Mouse (Mus musculus) hindbrain, embryonic 15.5 days (tissue): ENCODE results near the gene Tnk2. TPM values are rescaled to one million over a fixed set of nuclear protein-coding genes. Genes with fewer than 3 reads are reported as not detected.

Source experiments
- ATAC-seq: fragments of 200-750 bp; cut with Nextera tagmentation; 2 replicates; pipeline ENCODE4 v1.8.0; 2017; ENCODE audit warnings: low read depth, moderate number of reproducible peaks, moderate TSS enrichment; ENCODE audit not compliant: low FRiP score
- H3K27ac ChIP-seq: fragments of 300-500 bp; sonication (generic); replicated peaks from 2 replicates; pipeline ENCODE4 v1.5.1; 2015; ENCODE audit warnings: mild to moderate bottlenecking, inconsistent platforms
- H3K27me3 ChIP-seq: fragments of 300-500 bp; sonication (generic); 2 replicates; pipeline ENCODE4 v1.6.1; 2015; ENCODE audit warnings: control low read depth, inconsistent platforms
- H3K36me3 ChIP-seq: fragments of 300-500 bp; sonication (generic); 2 replicates; pipeline ENCODE4 v1.6.1; 2015; ENCODE audit warnings: control low read depth, inconsistent platforms
- H3K4me1 ChIP-seq: fragments of 300-500 bp; sonication (generic); replicated peaks from 2 replicates; pipeline ENCODE4 v1.6.1; 2015; ENCODE audit warnings: control low read depth, inconsistent platforms
- H3K4me2 ChIP-seq: fragments of 300-500 bp; sonication (generic); 2 replicates; pipeline ENCODE4 v1.6.1; 2015; ENCODE audit warnings: moderate library complexity, mild to moderate bottlenecking, inconsistent platforms
- H3K4me3 ChIP-seq: fragments of 300-500 bp; sonication (generic); 2 replicates; pipeline ENCODE4 v1.5.1; 2015; ENCODE audit warnings: mild to moderate bottlenecking, inconsistent platforms
- H3K9ac ChIP-seq: fragments of 300-500 bp; sonication (generic); 2 replicates; pipeline ENCODE4 v1.6.1; 2015; ENCODE audit warnings: inconsistent platforms
- H3K9me3 ChIP-seq: fragments of 300-500 bp; sonication (generic); 2 replicates; pipeline ENCODE4 v1.6.1; 2016; ENCODE audit warnings: control low read depth, inconsistent platforms
- WGBS: fragments of 180-500 bp; shearing (Covaris S2); methylation state at CpG from one replicate; pipeline ENCODE4 v1.1.7; 2015; 5-methylcytosine and 5-hydroxymethylcytosine counted together
- polyA plus RNA-seq: library from polyadenylated mRNA; unstranded; fragments of >200 nt; fragmentation: Nextera tagmentation; extraction: Ambion mirVana; gene quantifications from 2 replicates; pipeline ENCODE4 v1.2.1, GENCODE M21; 2015

Tnk2 gene
- 19.3 and 25.9 TPM in 2 replicates for polyA plus RNA-seq

DNA sequence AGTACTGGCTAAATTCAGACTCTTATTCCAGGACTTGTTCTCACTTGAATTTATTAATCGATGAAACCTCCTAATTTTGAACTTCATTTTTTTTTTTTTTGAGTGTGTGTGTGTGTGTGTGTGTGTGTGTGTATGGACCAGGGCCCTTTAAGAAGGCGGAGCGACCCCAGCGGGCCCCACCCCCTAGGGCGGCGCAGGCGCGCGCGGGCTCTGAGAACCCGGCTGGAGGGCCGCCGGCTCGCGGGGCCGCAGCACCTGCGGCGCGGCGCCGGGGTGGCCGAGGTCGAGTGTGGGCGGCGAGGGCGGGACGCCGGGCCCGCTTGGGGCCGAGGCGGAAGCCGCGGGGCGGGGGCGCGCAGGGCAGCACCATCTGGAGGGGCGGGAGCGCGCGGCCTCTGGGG lies at the start of gene Tnk2:
Tnk2 (plus strand) TSS at position 214 of the 401 bp plus-strand sequence.
- H3K9me3 ChIP-seq: no peaks in the 10 kb centered on the region
- under 1% methylated on average over 26 of the region's 40 CpGs for WGBS
- H3K27ac ChIP-seq: peak within 1 kb of the TSS; percentile 90
- peaks cover 32% of the 10 kb centered on the region for H3K4me1 ChIP-seq
- H3K27me3 ChIP-seq: no peaks in the 10 kb centered on the region
- H3K9ac ChIP-seq: peak within 1 kb of the TSS; percentile 93
- peak within 1 kb of the TSS; percentile 92 for H3K4me2 ChIP-seq
- H3K36me3 ChIP-seq: no peaks in the 10 kb centered on the region
- peak within 1 kb of the TSS; percentile 92 for H3K4me3 ChIP-seq
- ATAC-seq: peak; percentile 88

DNA sequence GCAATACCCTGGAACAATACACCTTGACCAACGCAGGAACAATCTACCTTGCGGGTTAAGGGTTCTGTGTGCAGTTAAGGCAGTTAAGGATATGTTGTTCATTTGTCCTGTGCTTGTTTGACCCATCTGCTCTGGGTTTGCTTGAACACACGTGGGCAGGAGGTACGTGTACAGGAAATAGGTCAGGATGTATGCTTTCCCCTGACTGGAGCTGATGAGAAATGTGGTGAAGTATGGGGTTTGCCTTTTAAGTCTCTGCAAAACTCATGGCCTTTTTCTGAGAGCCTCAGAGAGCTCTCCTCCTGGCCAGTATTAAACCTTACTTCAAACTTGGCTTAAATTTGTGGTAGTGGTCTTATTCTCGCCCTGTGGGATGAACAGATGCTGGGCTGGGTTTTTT lies 49.8 kb upstream of the Tnk2 start:
- H3K4me1 ChIP-seq: no peaks in the 10 kb centered on the region
- 80% methylated on average over 5 of the region's 5 CpGs for WGBS
- H3K27me3 ChIP-seq: no peaks in the 10 kb centered on the region
- no peak overlapping the region for H3K4me3 ChIP-seq
- no peaks in the 10 kb centered on the region for H3K9me3 ChIP-seq
- H3K36me3 ChIP-seq: no peaks in the 10 kb centered on the region
- ATAC-seq: no peak
- H3K9ac ChIP-seq: no peak overlapping the region
- no peak overlapping the region for H3K4me2 ChIP-seq
- H3K27ac ChIP-seq: no peak overlapping the region

DNA sequence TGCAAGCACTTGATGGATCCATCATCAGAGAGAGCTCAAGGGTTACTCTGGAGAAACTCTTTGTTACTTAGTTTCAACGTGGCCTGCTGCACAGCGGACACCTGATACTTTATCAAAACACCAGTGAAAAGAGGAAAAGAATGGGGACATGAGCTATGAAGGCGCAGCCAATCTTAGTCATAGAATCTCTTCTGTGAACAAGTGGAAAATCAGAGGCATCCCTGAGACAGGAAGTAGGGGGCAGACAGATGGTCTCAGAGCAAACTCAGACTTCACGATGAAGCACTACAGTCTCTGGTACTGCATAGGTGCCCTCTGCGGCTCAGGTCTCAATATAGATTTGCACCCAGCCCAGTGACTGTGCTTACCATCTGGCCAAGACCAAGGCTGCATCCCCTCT lies 49.0 kb upstream of the Tnk2 start:
- WGBS: 84% methylated on average over 5 of the region's 5 CpGs
- Histone ChIP-seq H3K4me2 (no peak overlapping the region), H3K4me1 (no peaks in the 10 kb centered on the region), H3K9me3 (no peaks in the 10 kb centered on the region), H3K9ac (no peak overlapping the region), H3K27me3 (no peaks in the 10 kb centered on the region), H3K4me3 (no peak overlapping the region), H3K27ac (no peak overlapping the region), H3K36me3 (no peaks in the 10 kb centered on the region)
- no peak for ATAC-seq

DNA sequence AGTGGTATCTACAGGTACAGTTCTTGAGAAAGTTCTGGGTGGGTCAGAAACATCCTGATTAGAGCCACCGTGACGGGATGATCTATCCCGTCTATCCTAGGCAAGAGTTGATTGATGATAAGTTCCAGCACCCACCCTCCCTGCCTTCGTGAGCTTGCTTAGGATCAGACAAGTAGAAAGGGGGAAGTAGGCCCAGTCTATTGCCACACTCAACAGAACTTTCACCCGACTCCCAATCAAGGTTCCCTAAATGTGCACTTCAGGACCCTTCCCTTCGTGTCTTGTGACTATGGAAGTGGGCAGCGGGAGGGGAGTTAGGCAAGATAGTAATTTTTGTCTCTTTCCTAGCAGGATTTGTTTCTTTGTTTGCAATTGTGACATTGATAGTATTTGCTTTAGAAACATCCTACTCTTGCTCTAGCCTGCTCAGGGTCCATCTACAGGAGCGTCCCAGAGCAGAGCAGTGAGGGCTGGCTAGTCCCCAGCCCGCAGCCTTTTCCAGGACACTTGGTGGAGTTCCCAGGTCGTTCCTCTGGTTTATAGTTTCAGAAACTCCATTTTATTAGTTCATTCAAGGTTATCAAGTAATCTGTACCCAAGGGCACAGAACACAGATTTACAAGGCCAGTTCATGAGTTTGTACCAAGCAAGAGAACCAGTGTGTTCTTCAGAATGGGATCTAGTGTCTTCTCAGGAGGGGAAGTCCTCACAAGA lies 48.4 kb upstream of the Tnk2 start:
- no peaks in the 10 kb centered on the region for H3K9me3 ChIP-seq
- H3K27ac ChIP-seq: no peak overlapping the region
- no peak for ATAC-seq
- no peaks in the 10 kb centered on the region for H3K4me1 ChIP-seq
- H3K4me3 ChIP-seq: no peak overlapping the region
- H3K36me3 ChIP-seq: no peaks in the 10 kb centered on the region
- no peak overlapping the region for H3K4me2 ChIP-seq
- no peaks in the 10 kb centered on the region for H3K27me3 ChIP-seq
- WGBS: 86% methylated on average over 10 of the region's 10 CpGs
- H3K9ac ChIP-seq: no peak overlapping the region

DNA sequence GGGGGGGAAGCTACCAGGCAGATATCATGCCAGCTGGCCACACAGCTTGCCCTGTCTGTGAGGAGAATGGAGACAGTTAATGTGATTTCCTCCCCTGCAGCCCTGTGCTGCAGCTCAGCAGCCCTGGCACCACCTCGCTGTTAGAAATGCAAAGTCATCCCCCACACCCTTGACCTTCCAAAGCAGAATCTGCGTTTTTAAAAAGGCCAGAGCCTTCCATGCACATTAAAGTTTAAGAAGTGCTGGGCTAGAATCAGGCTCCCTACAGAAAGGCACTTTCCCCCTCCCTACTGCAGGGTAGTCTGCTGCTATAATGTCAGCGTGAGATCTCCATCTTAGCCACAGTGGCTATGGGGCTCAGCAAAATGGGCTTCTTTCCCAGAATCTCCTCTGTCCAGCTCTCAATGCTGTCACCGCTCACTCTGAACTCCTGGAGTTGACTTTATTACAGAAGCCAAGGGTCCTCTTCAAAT lies 45.7 kb upstream of the Tnk2 start:
- H3K27ac ChIP-seq: peak overlapping the region; percentile 58
- 22% methylated on average over 4 of the region's 4 CpGs for WGBS
- H3K36me3 ChIP-seq: no peaks in the 10 kb centered on the region
- H3K9me3 ChIP-seq: no peaks in the 10 kb centered on the region
- H3K27me3 ChIP-seq: no peaks in the 10 kb centered on the region
- H3K4me3 ChIP-seq: no peak overlapping the region
- no peak overlapping the region for H3K9ac ChIP-seq
- no peaks in the 10 kb centered on the region for H3K4me1 ChIP-seq
- 0 out of 2 replicates have a peak overlapping the region, but pooled peaks have one; percentile 7 for H3K4me2 ChIP-seq
- peak; percentile 86 for ATAC-seq

DNA sequence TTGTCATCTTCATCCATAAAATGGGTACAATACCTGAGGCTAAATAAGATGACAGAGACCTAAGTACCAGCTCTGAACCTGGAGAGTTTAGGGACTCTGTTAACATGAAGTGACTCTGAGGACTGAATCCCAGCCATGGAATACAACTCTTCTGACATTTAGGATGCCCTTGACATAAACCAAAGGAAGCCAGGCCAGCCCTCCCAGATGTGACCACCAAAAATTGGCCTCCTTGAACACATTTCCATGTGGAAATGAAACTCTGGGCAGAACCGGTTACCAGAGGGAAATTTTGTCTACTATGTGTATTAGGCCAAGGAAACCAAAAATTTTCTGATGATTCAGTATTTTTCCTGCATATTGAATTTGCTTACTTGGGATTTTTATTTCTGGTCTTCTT lies 44.5 kb upstream of the Tnk2 start:
- WGBS: 95% methylated on average over 1 of the region's 1 CpGs
- H3K27me3 ChIP-seq: no peaks in the 10 kb centered on the region
- no peak overlapping the region for H3K27ac ChIP-seq
- H3K4me3 ChIP-seq: no peak overlapping the region
- no peaks in the 10 kb centered on the region for H3K36me3 ChIP-seq
- H3K9me3 ChIP-seq: no peaks in the 10 kb centered on the region
- H3K4me1 ChIP-seq: no peaks in the 10 kb centered on the region
- H3K4me2 ChIP-seq: no peak overlapping the region
- H3K9ac ChIP-seq: no peak overlapping the region
- no peak for ATAC-seq

DNA sequence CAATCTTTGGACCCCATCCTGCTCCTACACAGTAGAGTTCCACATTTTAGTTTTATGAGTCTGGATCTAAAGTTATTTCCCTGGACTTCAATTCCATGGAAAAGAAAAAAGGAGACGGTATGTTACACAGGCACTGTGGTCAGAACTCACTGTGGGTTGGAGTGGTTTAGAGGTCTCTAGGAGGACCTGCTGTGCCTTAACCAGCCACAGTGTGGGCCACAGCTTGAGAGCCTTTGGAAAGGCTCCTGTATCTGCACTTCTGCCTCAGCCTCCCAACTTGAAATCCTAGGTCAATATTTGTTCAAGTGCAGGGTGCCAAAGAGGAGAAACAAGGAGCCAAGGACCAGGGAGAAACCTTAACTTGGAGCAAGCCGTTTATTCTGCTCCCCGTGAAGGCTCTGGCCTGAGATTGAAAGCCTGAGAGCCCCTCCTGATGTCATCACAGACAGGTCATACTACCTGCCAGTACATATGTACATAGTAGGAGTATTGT lies 41.4 kb upstream of the Tnk2 start:
- H3K4me3 ChIP-seq: no peak overlapping the region
- WGBS: 79% methylated on average over 3 of the region's 3 CpGs
- no peaks in the 10 kb centered on the region for H3K9me3 ChIP-seq
- H3K4me2 ChIP-seq: no peak overlapping the region
- no peak for ATAC-seq
- no peak overlapping the region for H3K9ac ChIP-seq
- no peaks in the 10 kb centered on the region for H3K4me1 ChIP-seq
- H3K36me3 ChIP-seq: no peaks in the 10 kb centered on the region
- H3K27ac ChIP-seq: no peak overlapping the region
- no peaks in the 10 kb centered on the region for H3K27me3 ChIP-seq

DNA sequence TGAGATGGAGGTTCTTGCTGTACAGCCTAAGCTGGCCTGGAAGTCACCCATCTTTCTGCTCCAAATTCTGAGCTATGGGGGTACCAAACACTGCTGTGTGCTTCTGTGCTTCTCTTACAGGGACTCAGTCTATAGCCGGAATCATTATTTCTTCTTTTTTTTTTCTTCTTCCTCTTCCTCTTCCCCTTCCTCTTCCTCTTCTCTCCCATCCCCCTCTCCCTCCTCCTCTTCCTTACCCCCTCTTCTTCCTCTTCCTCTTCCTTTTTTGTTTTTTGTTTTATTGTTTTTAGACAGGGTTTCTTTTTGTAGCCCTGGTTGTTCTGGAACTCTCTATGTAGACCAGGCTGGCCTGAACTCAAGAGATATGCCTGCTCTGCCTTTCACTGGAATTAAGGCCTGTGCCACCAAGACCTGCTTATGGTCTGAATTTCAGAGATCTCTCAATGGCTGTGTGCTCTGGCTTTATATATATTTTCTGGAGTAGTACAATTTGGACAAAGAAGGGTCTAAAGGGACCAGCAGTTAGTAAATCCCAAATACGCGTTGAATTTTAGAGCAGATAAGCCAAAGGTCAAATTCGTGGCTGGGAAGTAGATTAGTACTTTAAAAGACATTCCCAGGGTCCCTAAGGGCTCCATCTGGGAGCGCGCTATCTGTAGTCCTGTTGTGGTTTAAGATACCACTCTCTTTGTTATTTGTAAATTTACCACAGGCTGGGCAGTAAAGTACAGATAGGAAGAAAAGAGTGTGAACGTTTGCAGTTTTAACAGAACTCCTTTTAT lies 35.9 kb upstream of the Tnk2 start:
- H3K4me3 ChIP-seq: peak overlapping the region; percentile 79
- peak overlapping the region; percentile 67 for H3K4me2 ChIP-seq
- H3K9ac ChIP-seq: peak overlapping the region; percentile 35; the same call in 1 of the 2 replicates
- no peaks in the 10 kb centered on the region for H3K36me3 ChIP-seq
- H3K4me1 ChIP-seq: peaks cover 22% of the 10 kb centered on the region
- no peak for ATAC-seq
- H3K27me3 ChIP-seq: no peaks in the 10 kb centered on the region
- H3K27ac ChIP-seq: no peak overlapping the region
- H3K9me3 ChIP-seq: no peaks in the 10 kb centered on the region
- 63% methylated on average over 7 of the region's 7 CpGs for WGBS

DNA sequence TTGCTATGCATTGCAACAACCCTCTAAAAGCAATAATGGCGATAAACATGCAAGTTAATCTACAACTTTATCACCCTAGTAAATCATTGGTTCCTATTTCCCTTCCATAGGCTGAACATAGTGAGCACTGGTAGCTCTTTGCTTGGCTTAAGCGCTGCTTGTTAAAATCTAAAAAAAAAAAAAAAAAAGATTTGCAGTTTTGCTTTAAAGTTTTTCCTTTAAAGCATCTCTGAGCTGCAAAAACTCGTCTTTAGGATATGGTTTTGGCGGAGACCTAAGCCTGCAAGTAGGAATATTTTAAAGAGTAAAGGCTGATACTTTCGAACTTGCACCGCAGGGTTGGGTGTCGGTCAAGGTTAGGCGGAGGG lies 35.3 kb upstream of the Tnk2 start:
- H3K27ac ChIP-seq: peak overlapping the region; percentile 92
- H3K4me2 ChIP-seq: peak overlapping the region; percentile 67
- H3K4me3 ChIP-seq: peak overlapping the region; percentile 79
- peak overlapping the region; percentile 35 for H3K9ac ChIP-seq
- no peak for ATAC-seq
- H3K4me1 ChIP-seq: peaks cover 22% of the 10 kb centered on the region
- H3K27me3 ChIP-seq: no peaks in the 10 kb centered on the region
- no peaks in the 10 kb centered on the region for H3K36me3 ChIP-seq
- WGBS: 10% methylated on average over 8 of the region's 8 CpGs
- H3K9me3 ChIP-seq: no peaks in the 10 kb centered on the region

DNA sequence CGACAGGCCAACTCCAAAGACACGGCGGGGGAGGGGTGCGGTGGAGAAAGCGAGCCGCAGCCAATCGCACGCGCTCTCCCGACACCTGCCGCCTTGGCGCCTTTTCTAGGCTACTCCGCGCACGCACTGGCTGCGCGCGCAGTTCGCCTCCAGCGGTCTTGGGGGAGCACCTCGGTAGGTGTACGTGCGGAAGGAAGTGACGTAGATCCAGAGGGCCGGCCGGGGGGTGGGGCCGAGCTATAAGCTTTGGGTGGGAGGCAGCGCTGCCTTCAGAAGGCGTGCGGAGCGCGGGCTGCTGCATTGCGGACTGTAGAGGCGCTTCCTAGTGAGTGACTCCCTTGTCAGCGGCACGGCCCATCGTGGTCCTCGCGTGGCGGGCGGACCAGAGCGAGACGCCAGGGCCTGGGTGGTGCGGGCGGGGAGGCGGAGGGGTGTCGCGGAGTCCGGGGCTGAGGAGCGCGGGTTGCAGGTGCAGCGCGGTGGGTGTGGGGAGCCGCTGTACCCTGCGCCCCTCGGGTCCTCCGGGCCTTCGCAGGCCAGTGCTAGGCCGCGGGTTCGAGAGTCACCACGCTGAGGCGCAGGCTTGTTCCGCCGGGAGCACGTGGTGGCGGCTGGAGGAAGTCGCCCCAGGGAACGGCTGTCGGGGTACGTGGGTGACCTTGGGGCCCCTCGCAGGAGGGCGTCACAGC lies 34.8 kb upstream of the Tnk2 start, which contains the start of gene Tfrc:
Tfrc (plus strand) TSS at position 209 of the 689 bp plus-strand sequence.
- Histone ChIP-seq H3K27ac (peak within 1 kb of the TSS; percentile 92), H3K4me2 (peak within 1 kb of the TSS; percentile 67), H3K4me1 (peaks cover 22% of the 10 kb centered on the region), H3K9ac (peak within 1 kb of the TSS; percentile 75), H3K36me3 (no peaks in the 10 kb centered on the region), H3K4me3 (peak within 1 kb of the TSS; percentile 79), H3K27me3 (no peaks in the 10 kb centered on the region), H3K9me3 (no peaks in the 10 kb centered on the region)
- WGBS: under 1% methylated on average over 73 of the region's 73 CpGs
- ATAC-seq: peak; percentile 99

DNA sequence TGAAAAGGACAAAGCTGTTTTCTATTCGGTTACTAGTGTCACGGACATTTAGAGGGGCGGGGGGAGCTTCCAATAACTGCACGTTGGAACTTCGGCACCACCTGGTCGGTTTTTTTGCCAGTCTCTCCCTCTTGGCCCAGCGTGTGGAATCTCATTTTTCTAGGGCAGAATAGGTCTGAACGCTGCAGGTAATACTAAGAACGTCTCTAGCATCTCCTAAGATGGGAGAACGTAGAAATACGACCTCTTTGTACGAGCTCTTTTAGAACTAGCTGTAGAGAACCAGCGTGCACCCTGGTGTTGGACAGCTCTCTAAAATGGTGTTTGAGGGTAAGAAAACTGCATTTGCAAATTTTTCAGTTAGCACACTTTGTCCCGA lies 34.3 kb upstream of the Tnk2 start:
- H3K9ac ChIP-seq: peak overlapping the region; percentile 75
- H3K9me3 ChIP-seq: no peaks in the 10 kb centered on the region
- H3K27me3 ChIP-seq: no peaks in the 10 kb centered on the region
- under 1% methylated on average over 14 of the region's 14 CpGs for WGBS
- peaks cover 22% of the 10 kb centered on the region for H3K4me1 ChIP-seq
- ATAC-seq: no peak
- peaks cover under 1% of the 10 kb centered on the region; the same call in 1 of the 2 replicates for H3K36me3 ChIP-seq
- H3K4me3 ChIP-seq: peak overlapping the region; percentile 79
- peak overlapping the region; percentile 92 for H3K27ac ChIP-seq
- H3K4me2 ChIP-seq: peak overlapping the region; percentile 67
